Mouse (Mus musculus) heart, embryonic 14.5 days (tissue): Measurements from ENCODE around the gene Unc5cl. TPM values are rescaled to one million over a fixed set of nuclear protein-coding genes. Genes with fewer than 3 reads are reported as not detected.

Source experiments
- ATAC-seq: fragments of 200-750 bp; cut with Nextera tagmentation; 2 replicates; pipeline ENCODE4 v1.8.0; 2017; ENCODE audit warnings: low read depth, moderate TSS enrichment; ENCODE audit not compliant: insufficient number of reproducible peaks, insufficient read depth, low FRiP score
- H3K27ac ChIP-seq, 2 experiments: fragments of 200-500 bp in 1 of 2; fragments of 300-500 bp in 1 of 2; sonication (generic) in 1 of 2; replicated peaks in 1 of 2; 2 replicates each; pipeline ENCODE4 v1.5.1; 2012 to 2014; ENCODE audit warnings: low read depth in 2 of 2, low read length in 2 of 2, control low read depth in 1 of 2, mild to moderate bottlenecking in 1 of 2, mixed read lengths in 1 of 2; ENCODE audit not compliant: control insufficient read depth in 1 of 2, insufficient read depth in 1 of 2
- H3K27me3 ChIP-seq: fragments of 300-500 bp; sonication (generic); 2 replicates; pipeline ENCODE4 v1.6.1; 2014; ENCODE audit warnings: mild to moderate bottlenecking, low read length, control low read depth; ENCODE audit not compliant: control insufficient read depth, insufficient read depth
- H3K36me3 ChIP-seq: fragments of 300-500 bp; sonication (generic); 2 replicates; pipeline ENCODE4 v1.6.1; 2014; ENCODE audit warnings: mild to moderate bottlenecking, control low read depth, low read length, mixed read lengths; ENCODE audit not compliant: control insufficient read depth, insufficient read depth
- H3K4me1 ChIP-seq, 2 experiments: fragments of 200-500 bp in 1 of 2; fragments of 300-500 bp in 1 of 2; sonication (generic) in 1 of 2; 2 replicates each; pipeline ENCODE4 v1.6.1; 2012 to 2014; ENCODE audit warnings: low read length in 2 of 2, control low read depth in 1 of 2, mixed read lengths in 1 of 2; ENCODE audit not compliant: control insufficient read depth in 2 of 2, insufficient read depth in 2 of 2
- H3K4me2 ChIP-seq: fragments of 300-500 bp; sonication (generic); 2 replicates; pipeline ENCODE4 v1.6.1; 2014; ENCODE audit warnings: mild to moderate bottlenecking, low read length
- H3K4me3 ChIP-seq, 2 experiments: fragments of 200-500 bp in 1 of 2; fragments of 300-500 bp in 1 of 2; sonication (generic) in 1 of 2; 2 replicates each; pipeline ENCODE4 v1.5.1; 2012 to 2014; ENCODE audit warnings: low read length in 2 of 2, mild to moderate bottlenecking in 2 of 2, control low read depth in 1 of 2, low read depth in 1 of 2, moderate library complexity in 1 of 2; ENCODE audit not compliant: control insufficient read depth in 1 of 2, insufficient read depth in 1 of 2
- H3K9ac ChIP-seq: fragments of 300-500 bp; sonication (generic); 2 replicates; pipeline ENCODE4 v1.6.1; 2014; ENCODE audit warnings: mild to moderate bottlenecking, low read length
- H3K9me3 ChIP-seq: fragments of 300-500 bp; sonication (generic); 2 replicates; pipeline ENCODE4 v1.6.1; 2016; ENCODE audit warnings: low read length, control low read depth; ENCODE audit not compliant: control insufficient read depth
- WGBS: fragments of 180-500 bp; shearing (Covaris S2); extraction: QIAGEN DNeasy Blood & Tissue Kit; methylation state at CpG from one replicate; pipeline ENCODE4 v1.1.7; 2014; 5-methylcytosine and 5-hydroxymethylcytosine counted together
- polyA plus RNA-seq: library from polyadenylated mRNA; unstranded; fragments of >200 nt; fragmentation: Nextera tagmentation; extraction: Ambion mirVana; gene quantifications from 2 replicates; pipeline ENCODE4 v1.2.1, GENCODE M21; 2014

Gene Unc5cl
- polyA plus RNA-seq, 1 experiment from 2014 or later, result 0.43 TPM

DNA sequence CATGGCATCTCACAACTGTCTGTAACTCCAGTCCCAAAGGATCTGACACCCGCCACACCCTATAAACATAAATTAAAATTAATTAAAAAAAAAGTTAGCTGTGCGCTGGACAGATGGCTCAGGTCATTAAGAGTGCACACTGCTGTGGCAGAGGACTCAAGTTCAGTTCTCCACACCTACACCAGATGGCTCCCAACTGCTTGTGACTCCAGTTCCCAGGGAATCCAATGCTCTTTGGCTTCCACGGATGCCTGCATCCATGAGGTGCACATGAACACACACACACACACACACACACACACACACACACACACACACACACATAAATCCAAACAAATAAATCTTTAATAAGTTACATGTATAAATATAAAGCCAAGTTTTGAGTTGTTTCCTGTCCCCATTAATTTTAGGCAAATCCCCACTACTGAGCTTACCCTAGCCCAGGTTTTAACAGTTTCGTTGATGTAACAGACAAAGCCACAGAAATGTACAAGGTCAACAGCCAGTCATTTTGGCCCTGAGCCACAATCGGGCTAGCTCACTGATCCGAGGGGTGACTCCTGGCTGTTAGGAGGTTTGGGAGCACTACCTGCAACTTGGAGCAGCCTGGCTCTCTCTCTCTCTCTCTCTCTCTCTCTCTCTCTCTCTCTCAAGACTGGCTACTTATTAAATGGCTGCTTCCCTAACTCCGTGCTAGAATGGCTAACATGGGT is 11.8 kb upstream of the Unc5cl start:
- 69% methylated on average over 7 of the region's 7 CpGs for WGBS
- H3K27ac ChIP-seq, result no peak overlapping the region
- H3K27me3 ChIP-seq, result no peaks in the 10 kb centered on the region
- H3K4me3 ChIP-seq, result no peak overlapping the region
- H3K9ac ChIP-seq, result no peak overlapping the region
- peaks cover 2% of the 10 kb centered on the region; the same call in 1 of the 2 replicates for H3K9me3 ChIP-seq
- no peak overlapping the region for H3K4me2 ChIP-seq
- H3K4me1 ChIP-seq, result peaks cover under 1 to 4% of the 10 kb centered on the region in 2 experiments
- no peaks in the 10 kb centered on the region for H3K36me3 ChIP-seq
- no peak for ATAC-seq

DNA sequence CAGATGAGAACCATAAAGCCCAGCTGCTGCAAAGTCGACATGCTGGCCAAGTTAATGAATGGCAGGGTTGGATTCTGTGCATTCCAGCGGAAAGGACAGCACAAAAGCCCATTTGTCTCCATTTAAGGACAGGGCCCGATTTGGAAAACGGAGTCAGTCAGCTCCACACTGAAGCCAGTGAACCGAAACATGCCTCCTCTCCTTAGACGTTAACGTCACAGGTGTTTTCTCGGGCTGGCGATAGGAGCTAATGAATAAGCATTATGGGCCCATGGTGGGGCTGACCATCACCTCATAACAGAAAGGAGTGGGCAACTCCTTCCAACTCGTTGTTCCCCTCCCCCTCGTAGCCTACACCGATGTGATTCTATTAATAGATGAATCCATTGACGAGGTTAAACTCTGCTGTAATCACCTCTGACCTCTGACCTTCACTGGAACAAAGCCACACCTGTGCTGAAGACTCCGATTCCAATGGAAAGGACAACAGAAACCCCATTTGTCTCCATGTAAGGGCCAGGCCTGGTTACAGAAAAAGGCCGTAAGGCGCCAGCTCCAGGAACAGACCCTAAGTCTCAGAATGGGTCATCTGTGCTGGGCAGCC is 11.1 kb upstream of the Unc5cl start:
- no peaks in the 10 kb centered on the region for H3K36me3 ChIP-seq
- peaks cover 2% of the 10 kb centered on the region; the same call in 1 of the 2 replicates for H3K9me3 ChIP-seq
- no peaks in the 10 kb centered on the region for H3K4me1 ChIP-seq
- H3K27ac ChIP-seq, result no peak overlapping the region
- no peaks in the 10 kb centered on the region for H3K27me3 ChIP-seq
- H3K4me2 ChIP-seq, result no peak overlapping the region
- no peak overlapping the region for H3K4me3 ChIP-seq
- no peak overlapping the region for H3K9ac ChIP-seq
- WGBS, result 74% methylated on average over 16 of the region's 16 CpGs
- ATAC-seq, result no peak

DNA sequence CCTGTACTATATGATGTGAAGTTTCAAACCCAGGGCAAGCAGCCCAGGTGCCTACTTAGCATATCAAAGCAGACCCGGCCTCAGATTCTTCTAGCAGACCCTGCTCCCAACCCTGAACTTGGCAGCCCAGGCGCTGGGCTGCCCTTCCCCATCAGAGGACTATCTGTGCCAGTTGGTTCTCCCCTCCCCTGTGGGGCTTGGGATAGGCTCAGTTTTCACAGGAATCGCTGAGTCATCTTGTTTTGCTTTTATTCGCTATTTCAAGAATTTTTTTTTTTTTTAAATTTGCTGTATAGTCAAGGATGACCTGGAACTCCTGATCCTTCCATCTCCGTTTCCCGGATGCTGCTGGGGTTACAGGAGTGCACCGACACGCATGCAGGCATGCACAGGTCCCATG is 7.0 kb upstream of the Unc5cl start:
- WGBS, result 66% methylated on average over 8 of the region's 8 CpGs

DNA sequence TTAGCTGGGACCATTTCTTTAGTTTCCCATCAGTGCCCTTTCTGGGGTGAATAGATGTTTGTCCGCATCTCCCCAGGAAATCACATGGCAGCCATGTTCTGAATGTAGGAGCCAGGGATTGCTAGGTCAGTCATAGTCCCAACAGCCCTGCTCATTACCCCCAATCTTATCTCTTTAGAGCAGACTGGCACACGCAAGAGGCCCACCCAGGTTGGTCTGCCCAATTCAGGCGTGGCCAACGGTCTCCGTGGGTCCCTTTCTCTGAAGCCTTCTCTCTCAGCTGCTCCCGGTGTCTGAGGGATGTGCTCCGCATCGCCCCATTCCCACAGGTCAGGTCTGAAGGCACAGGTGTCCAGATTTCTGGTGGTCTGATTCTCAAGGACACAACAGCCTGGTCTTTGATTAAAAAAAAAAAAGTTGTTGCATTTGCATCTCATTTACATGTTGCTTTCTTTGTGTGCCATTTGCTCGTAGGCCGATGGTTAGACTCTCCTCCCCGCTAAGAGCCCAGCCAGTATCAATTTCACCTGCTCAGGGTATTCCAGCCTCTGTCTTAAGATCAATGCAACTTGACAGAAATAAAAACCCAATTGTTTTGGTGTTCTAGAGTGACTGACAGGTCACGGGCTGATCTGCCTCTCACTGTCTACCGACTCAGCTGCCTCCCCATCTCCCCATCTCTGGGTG is 3.9 kb upstream of the Unc5cl start:
- peaks cover 0 to 2% of the 10 kb centered on the region in 2 experiments; a peak in 1 of 4 replicates for H3K4me1 ChIP-seq
- no peak for ATAC-seq
- 80% methylated on average over 13 of the region's 13 CpGs for WGBS
- H3K27me3 ChIP-seq, result no peaks in the 10 kb centered on the region
- H3K4me3 ChIP-seq, result no peak overlapping the region
- H3K9me3 ChIP-seq, result no peaks in the 10 kb centered on the region
- H3K27ac ChIP-seq, result no peak overlapping the region
- no peak overlapping the region for H3K9ac ChIP-seq
- H3K4me2 ChIP-seq, result no peak overlapping the region
- no peaks in the 10 kb centered on the region for H3K36me3 ChIP-seq

More for the DNA sequence above, 7.0 kb upstream of the Unc5cl start:
- Histone ChIP-seq H3K27ac (no peak overlapping the region), H3K9ac (no peak overlapping the region), H3K4me2 (no peak overlapping the region), H3K36me3 (no peaks in the 10 kb centered on the region), H3K4me1 (no peaks in the 10 kb centered on the region; a peak in 1 of 4 replicates), H3K4me3 (no peak overlapping the region), H3K27me3 (no peaks in the 10 kb centered on the region), H3K9me3 (no peaks in the 10 kb centered on the region)
- ATAC-seq, result no peak

DNA sequence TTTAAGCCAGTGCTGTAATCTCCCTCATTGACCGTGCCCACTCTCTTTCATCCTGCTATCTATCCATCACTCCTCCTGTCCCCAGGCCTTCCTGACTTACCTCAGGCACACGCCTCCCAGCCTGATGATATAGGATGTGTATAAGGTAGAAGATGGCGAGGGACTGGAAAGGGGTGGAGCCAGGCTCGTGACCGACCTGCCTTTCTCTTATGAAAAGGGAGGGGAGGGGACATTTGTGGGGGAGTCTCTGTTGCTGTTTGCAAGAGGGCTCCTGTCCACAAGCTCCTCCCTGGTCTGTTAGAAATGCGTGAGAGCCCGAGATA is 3.4 kb upstream of the Unc5cl start, which contains the start of gene Tspo2:
TSS of gene Tspo2 (minus strand) at position 170 of the 323 bp plus-strand sequence.
- Histone ChIP-seq H3K4me3 (no peak within 1 kb of the TSS), H3K27ac (no peak within 1 kb of the TSS), H3K9ac (no peak within 1 kb of the TSS), H3K36me3 (no peaks in the 10 kb centered on the region), H3K9me3 (no peaks in the 10 kb centered on the region), H3K27me3 (no peaks in the 10 kb centered on the region), H3K4me1 (peaks cover 0 to 2% of the 10 kb centered on the region in 2 experiments; a peak in 1 of 4 replicates), H3K4me2 (no peak within 1 kb of the TSS)
- 60% methylated on average over 7 of the region's 7 CpGs for WGBS
- ATAC-seq, result no peak

DNA sequence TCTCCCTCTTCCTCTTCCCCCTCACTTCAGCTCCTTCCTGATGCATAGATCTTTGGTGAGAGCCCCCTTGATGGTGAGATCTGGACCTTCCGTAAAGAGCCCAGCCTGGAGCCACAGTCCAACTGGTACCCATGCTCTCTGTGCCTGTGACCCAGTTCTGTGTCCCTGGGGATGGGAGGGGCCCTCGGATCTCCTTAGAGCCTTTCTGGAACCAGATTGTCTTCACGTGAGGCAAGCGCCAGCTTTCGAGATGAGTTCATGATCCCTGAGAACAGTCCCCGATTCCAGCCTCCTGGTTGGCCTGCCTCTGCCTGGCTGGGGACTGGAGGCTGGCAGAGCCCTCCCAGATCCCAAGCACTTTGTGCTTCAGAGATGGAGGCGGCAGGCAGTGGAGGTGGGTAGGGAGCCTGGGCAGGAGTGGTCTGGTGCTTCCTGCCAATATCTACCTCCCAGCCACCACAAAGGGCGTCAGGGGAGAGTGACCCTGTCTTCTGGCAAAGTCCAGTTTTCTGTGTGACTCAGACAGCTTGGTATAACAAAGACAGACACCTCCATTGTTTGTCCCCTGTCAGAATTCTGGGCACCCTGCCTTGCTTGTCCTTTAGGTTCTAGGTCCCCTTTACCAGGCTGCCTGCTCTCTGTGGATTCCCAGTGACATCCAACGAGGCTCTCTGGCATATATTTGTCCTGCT is 2.8 kb upstream of the Unc5cl start:
- WGBS, result 61% methylated on average over 9 of the region's 9 CpGs
- Histone ChIP-seq H3K36me3 (no peaks in the 10 kb centered on the region), H3K9ac (no peak overlapping the region), H3K9me3 (no peaks in the 10 kb centered on the region), H3K4me1 (peaks cover 0 to 2% of the 10 kb centered on the region in 2 experiments; a peak in 1 of 4 replicates), H3K4me3 (no peak overlapping the region), H3K27ac (no peak overlapping the region), H3K27me3 (no peaks in the 10 kb centered on the region), H3K4me2 (no peak overlapping the region)
- ATAC-seq, result no peak

DNA sequence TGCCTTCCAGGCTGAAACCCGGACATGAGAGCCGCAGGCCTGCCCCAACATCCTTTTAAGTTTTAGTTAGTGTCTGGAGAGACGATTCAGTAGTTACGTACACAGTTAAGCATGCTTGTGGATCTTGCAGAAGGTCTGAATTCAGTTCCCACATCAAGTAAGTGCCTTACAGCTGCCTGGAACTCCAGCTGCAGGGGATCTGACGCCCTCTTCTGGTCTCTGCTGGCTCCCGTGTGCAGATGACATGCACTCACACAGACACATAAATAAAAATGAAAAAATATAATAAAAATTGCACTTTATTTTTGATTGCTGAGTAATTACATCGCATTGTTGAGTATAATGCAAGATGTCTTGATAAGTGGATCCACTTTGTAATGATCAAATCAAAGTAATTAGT is 1.2 kb upstream of the Unc5cl start:
- ATAC-seq, result no peak
- 78% methylated on average over 7 of the region's 7 CpGs for WGBS
- H3K4me1 ChIP-seq, result peaks cover 0 to 2% of the 10 kb centered on the region in 2 experiments; a peak in 1 of 4 replicates

More for the DNA sequence above, 1.2 kb upstream of the Unc5cl start:
- Histone ChIP-seq H3K9ac (no peak overlapping the region), H3K27me3 (no peaks in the 10 kb centered on the region), H3K27ac (no peak overlapping the region), H3K4me3 (no peak overlapping the region), H3K4me2 (no peak overlapping the region), H3K9me3 (no peaks in the 10 kb centered on the region), H3K36me3 (no peaks in the 10 kb centered on the region)
